Mouse (Mus musculus): ENCODE measurements around the gene Dus3l.

The Dus3l gene

GRCm38 (mm10) chr17:56754271-56755185, 10.0 kb upstream of the Dus3l start:
- no peak for DNase-seq

DNA sequence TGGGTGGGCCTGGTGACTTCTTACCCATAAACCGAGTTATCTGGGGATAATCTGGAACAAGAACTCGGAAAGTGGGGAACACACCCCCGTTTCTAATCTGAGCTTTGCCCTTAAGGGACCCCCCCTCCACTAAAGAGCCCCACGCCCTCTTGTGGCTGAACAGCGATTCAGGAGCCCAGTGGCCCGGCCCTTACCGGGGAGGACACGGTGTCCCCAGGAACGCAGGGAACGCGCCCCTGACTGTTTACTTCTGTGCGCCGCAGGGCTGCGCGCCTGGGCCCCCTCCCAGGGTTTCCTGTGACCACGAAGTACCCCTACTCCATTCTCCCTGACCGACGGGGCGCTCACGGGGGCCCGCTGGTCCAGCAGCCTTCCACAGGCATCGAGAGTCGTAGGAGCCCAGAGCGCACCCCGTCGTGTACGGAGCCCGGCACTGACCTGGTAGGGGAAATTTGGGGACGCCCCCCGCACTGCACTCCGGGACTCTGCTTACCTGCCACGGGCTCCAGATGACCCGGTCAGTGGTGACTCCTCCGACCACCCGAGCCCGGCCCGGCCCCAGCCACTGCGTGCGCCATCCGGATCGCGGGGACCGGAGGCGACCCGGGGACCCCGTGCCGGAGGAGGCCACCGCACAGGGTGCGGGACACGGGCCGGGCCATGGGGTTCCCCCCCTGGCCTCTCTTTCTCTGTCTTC, 7.7 kb upstream of the Dus3l start:
- DNase-seq: peak; percentile 59

GRCm38 (mm10) chr17:56757416-56758123, 7.0 kb upstream of the Dus3l start, which contains the start of gene Nrtn:
Gene Nrtn, minus strand, starts transcription at chr17:56757530.
- DNase-seq: peak; percentile 93

DNA sequence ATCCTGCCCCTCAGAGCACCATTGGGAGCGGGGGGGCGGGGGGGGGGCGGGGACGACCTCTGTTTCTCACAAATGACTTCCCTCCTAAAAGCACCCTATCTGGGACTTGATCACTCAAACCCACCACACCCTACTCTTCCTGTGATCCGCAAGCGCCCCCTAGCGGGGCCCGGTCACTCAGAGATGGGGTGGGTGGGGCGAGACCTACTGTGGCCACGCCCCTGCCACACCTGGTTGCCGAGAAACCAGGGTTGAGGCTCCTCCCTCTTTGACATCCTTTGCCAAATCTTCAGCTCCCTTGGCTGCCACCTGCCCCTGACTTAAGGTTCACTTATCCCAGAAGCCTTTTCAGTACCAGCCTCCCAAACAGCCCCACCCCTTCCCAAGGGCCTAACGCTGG, 6.4 kb upstream of the Dus3l start:
- DNase-seq: peak; percentile 77

GRCm38 (mm10) chr17:56759261-56759660, 5.3 kb upstream of the Dus3l start:
- DNase-seq: no peak

GRCm38 (mm10) chr17:56761077-56761476, 3.5 kb upstream of the Dus3l start:
- no peak for DNase-seq

- peak; percentile 90 for DNase-seq
Observed at GRCm38 (mm10) chr17:56761991-56762410, 2.6 kb upstream of the Dus3l start.

DNA sequence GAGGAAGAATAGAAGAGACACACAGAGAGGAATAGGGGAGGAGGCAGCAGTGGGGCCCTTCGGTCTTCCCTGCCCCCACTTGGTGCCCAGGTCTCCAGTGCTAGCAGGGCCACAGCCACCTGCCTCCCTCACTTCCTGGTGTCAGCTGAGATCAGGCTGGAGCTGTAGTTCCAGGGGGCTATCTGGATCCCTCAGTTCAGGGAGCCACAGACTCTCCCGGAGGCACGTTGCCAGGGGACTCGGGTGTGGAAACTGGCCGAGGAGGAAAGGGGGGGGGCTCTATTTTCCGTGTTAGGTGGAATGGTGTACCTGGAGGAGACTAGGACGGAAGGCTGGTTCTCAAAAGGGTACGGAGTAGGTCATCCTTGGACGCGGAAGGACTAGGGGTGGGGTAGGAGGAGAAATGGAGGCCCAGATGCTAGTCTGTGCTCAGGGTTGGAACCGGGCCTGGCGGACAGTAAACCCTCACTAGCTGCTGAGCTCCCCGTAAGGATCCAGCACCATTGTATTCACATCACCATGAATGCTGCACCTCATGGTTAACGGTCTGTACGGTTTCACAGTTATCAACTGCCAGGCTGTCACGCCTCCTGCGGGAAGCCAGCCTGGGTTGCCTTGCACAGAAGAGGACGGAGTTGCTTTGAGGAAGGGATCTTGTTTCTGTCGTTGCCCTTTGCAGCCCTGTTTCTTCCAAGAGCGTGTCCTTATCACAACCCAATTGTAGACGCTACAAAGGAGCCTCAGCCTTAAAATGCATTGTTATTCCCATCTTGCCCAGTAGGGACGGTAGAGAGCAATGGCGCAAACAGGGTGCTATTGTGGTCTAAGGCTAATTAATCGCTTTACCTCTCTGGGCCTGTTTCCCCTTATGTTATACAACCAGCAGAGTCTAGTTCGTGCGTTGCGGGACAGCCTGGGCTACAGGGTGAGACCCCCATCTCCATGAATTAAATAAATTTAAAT, 1.5 kb upstream of the Dus3l start:
- DNase-seq: peak; percentile 74

- no peak for DNase-seq
Observed at GRCm38 (mm10) chr17:56763741-56764250, 761 bp upstream of the Dus3l start.

GRCm38 (mm10) chr17:56765431-56765830, 874 bp downstream of the Dus3l start:
- DNase-seq: no peak

- DNase-seq: no peak
Observed at GRCm38 (mm10) chr17:56766631-56767405, 2.3 kb downstream of the Dus3l start.

- DNase-seq: no peak
Observed at GRCm38 (mm10) chr17:56767531-56768135, 3.1 kb downstream of the Dus3l start.

- no peak for DNase-seq
Observed at GRCm38 (mm10) chr17:56768941-56769340, 4.4 kb downstream of the Dus3l start.

DNA sequence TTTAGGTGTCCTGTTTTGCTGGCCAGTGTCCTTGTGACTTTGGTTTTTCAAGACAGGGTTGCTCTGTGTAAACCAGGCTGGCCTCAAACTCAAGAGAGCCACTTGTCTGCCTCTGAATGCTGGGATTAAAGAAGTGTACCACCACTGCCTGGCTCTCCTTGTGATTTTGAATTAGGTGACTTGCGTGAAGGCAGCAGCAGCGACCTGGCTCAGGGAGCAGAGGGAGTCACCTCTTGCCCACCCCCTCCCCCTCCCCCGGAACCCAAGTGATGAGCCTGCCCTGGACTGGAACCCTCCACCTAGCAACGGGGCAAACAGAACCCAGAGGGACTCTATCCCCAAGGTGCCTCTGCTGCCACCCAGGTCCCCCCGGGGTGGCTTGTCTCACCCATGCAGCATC, 5.4 kb downstream of the Dus3l start, which contains the start of gene Prr22:
Gene Prr22, plus strand, starts transcription at position 301 of the 400 bp plus-strand sequence.
- no peak for DNase-seq

- DNase-seq: no peak
Observed at GRCm38 (mm10) chr17:56777568-56777967, 13.0 kb downstream of the Dus3l start.

- DNase-seq: no peak
Observed at GRCm38 (mm10) chr17:56778779-56779362, 14.3 kb downstream of the Dus3l start.

GRCm38 (mm10) chr17:56780291-56780978, 15.9 kb downstream of the Dus3l start:
- DNase-seq: no peak

- DNase-seq: no peak
Observed at GRCm38 (mm10) chr17:56788886-56789285, 24.3 kb downstream of the Dus3l start.

DNA sequence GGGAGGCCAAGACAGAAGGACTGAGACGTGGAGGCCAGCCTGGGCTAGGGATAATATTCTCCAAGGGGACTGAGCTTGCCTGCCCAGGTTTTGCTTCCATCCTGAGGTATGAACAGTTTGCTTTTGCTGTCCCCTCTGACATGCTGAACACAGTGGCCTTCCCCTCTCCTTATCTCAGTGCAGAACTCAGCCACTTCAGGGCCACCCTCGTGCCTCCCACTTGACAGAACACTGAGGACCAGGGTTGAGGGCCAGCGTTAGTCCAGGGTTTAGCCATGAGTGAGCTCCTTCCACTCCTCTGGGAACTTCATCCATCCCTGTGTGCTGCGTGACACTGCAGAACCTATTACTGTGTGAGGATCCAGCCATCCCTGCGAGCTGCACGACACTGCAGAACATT, 24.7 kb downstream of the Dus3l start:
- DNase-seq: no peak
